Mouse (Mus musculus) heart, adult 2 months (tissue): ENCODE data around the gene Apobec2. TPM values are rescaled to one million over a fixed set of nuclear protein-coding genes. Genes with fewer than 3 reads are reported as not detected.

Experiments used
- DNase-seq, 2 experiments: peaks; one replicate each; pipeline ENCODE4 v3.0.0; 2021
- H3K27ac ChIP-seq: fragments of 200-600 bp; 2 replicates; pipeline ENCODE4 v1.8.1; 2022
- H3K27me3 ChIP-seq: fragments of 200-500 bp; 2 replicates; pipeline ENCODE4 v1.6.1; 2012; ENCODE audit warnings: mild to moderate bottlenecking, low read length, inconsistent platforms, mixed read lengths; ENCODE audit not compliant: control insufficient read depth, insufficient read depth
- H3K36me3 ChIP-seq: fragments of 200-500 bp; 2 replicates; pipeline ENCODE4 v1.6.1; 2012; ENCODE audit warnings: low read length, inconsistent platforms; ENCODE audit not compliant: control insufficient read depth, insufficient read depth
- H3K4me1 ChIP-seq: fragments of 200-500 bp; 2 replicates; pipeline ENCODE4 v1.6.1; 2011; ENCODE audit warnings: low read length; ENCODE audit not compliant: control insufficient read depth, insufficient read depth
- H3K4me3 ChIP-seq: fragments of 200-600 bp; 2 replicates; pipeline ENCODE4 v1.8.1; 2022
- H3K79me2 ChIP-seq: fragments of 200-500 bp; replicated peaks from 2 replicates; pipeline ENCODE4 v1.6.1; 2012; ENCODE audit warnings: mild to moderate bottlenecking, inconsistent platforms, low read length, moderate library complexity, mixed read lengths; ENCODE audit not compliant: control insufficient read depth, insufficient read depth
- H3K9ac ChIP-seq: fragments of 200-500 bp; 2 replicates; pipeline ENCODE4 v1.6.1; 2012; ENCODE audit warnings: low read depth, mild to moderate bottlenecking, control low read depth, inconsistent platforms, low read length, mixed read lengths
- CTCF ChIP-seq: fragments of 200-600 bp; IDR thresholded peaks from 2 replicates; pipeline ENCODE4 v1.8.1; 2022; ENCODE audit warnings: antibody characterized with exemption, mild to moderate bottlenecking, moderate library complexity
- EP300 ChIP-seq: fragments of 200-500 bp; IDR thresholded peaks from 2 replicates; pipeline ENCODE4 v1.6.1; 2011; ENCODE audit warnings: low read depth, low read length, control low read depth; ENCODE audit not compliant: insufficient read depth
- POLR2A ChIP-seq: fragments of 200-500 bp; IDR thresholded peaks from 2 replicates; pipeline ENCODE4 v1.6.1; 2011; ENCODE audit warnings: mild to moderate bottlenecking, low read depth, low read length, control low read depth; ENCODE audit not compliant: insufficient read depth
- WGBS: fragments of 180-500 bp; shearing (Covaris S2); methylation state at CpG from one replicate; pipeline ENCODE4 v1.1.7; 2018; 5-methylcytosine and 5-hydroxymethylcytosine counted together
- intact Hi-C: fragments of 180-260 bp; cut with DNase I; formaldehyde crosslinking; loops from one replicate; pipeline ENCODE4 v1.15.1; 2025
- polyA plus RNA-seq: library from polyadenylated mRNA; depleted of rRNA; stranded (reverse); fragments of >200 nt; gene quantifications from 2 replicates; pipeline ENCODE4 v1.2.3, GENCODE M21; 2012
- total RNA-seq, 2 experiments: library from RNA; stranded (reverse); gene quantifications; 2 replicates each; pipeline ENCODE4 v1.2.3; 2021

Apobec2 gene
- total and polyA plus RNA-seq, 3 experiments, result 150 to 256 (median 222) TPM

GRCm38 (mm10) chr17:48418174-48418573 is 14.6 kb downstream of the Apobec2 start:
- no peaks in the 10 kb centered on the region for H3K36me3 ChIP-seq
- H3K4me1 ChIP-seq, result peaks cover 2% of the 10 kb centered on the region
- no peaks in the 10 kb centered on the region for H3K79me2 ChIP-seq
- H3K9ac ChIP-seq, result no peak overlapping the region
- TF ChIP-seq CTCF, result no peak
- TF ChIP-seq EP300, result no peak
- no peak for TF ChIP-seq POLR2A
- 23% methylated on average over 7 of the region's 7 CpGs for WGBS
- DNase-seq, result peak in 1 of 2 experiments; percentile 33
- no peaks in the 10 kb centered on the region for H3K27me3 ChIP-seq
- no peak overlapping the region for H3K4me3 ChIP-seq
- peak overlapping the region; percentile 21; the same call in 1 of the 2 replicates for H3K27ac ChIP-seq
- intact Hi-C loops, result loop anchor here (5.0 kb wide), 1 partner anchor 34 kb away; the partner anchor contains the start of genes Tspo2 and Unc5cl

DNA sequence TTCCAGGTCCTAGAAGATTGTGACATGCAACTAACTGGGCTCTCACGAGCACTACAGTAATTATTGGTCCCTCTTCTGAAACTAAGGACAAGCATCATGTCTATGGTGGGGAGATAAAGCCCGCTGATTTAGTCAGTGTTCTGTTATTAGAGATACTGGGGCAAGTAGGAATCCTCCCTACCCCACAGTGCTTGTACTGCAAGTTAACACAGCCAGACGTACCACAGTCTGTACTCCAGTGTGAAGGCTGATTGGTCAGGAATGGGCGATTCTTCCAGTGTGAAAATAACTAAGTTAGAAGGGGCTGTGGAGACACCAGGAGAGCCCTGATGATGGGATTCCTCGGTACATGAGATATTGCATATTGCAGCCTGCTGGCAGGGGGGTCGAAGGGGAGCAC is 15.2 kb downstream of the Apobec2 start:
- H3K4me1 ChIP-seq, result peaks cover 2% of the 10 kb centered on the region; the same call in 1 of the 2 replicates
- no peak overlapping the region for H3K27ac ChIP-seq
- no peak for TF ChIP-seq EP300
- DNase-seq, result no peak
- intact Hi-C loops, result loop anchor here (1.0 to 5.0 kb wide), 3 partner anchors 35 to 185 kb away; partner anchors contain the start of genes Tspo2 and Unc5cl
- 69% methylated on average over 6 of the region's 6 CpGs for WGBS
- H3K27me3 ChIP-seq, result no peaks in the 10 kb centered on the region
- no peaks in the 10 kb centered on the region for H3K36me3 ChIP-seq
- H3K4me3 ChIP-seq, result no peak overlapping the region
- no peaks in the 10 kb centered on the region for H3K79me2 ChIP-seq
- no peak overlapping the region for H3K9ac ChIP-seq

GRCm38 (mm10) chr17:48416425-48417195 is 16.1 kb downstream of the Apobec2 start:
- Histone ChIP-seq H3K27me3 (no peaks in the 10 kb centered on the region), H3K4me1 (peaks cover 2% of the 10 kb centered on the region; the same call in 1 of the 2 replicates), H3K79me2 (no peaks in the 10 kb centered on the region), H3K36me3 (peaks cover 4% of the 10 kb centered on the region; the same call in 1 of the 2 replicates), H3K4me3 (no peak overlapping the region), H3K27ac (no peak overlapping the region; the same call in 1 of the 2 replicates), H3K9ac (no peak overlapping the region)
- intact Hi-C loops, result loop anchor here (1.0 to 5.0 kb wide), 4 partner anchors 21 to 186 kb away; partner anchors contain the start of genes Tspo2 and Unc5cl
- DNase-seq, result peak; percentile 53 to 70
- 58% methylated on average over 14 of the region's 14 CpGs for WGBS
- TF ChIP-seq EP300 (0 out of 2 replicates have a peak, but pooled peaks have one; percentile 15), CTCF (peak; percentile 85), POLR2A (no peak)

- peaks cover 4% of the 10 kb centered on the region; the same call in 1 of the 2 replicates for H3K4me1 ChIP-seq
- H3K27me3 ChIP-seq, result no peaks in the 10 kb centered on the region
- H3K36me3 ChIP-seq, result peaks cover 6% of the 10 kb centered on the region
- H3K27ac ChIP-seq, result no peak overlapping the region; the same call in 1 of the 2 replicates
- TF ChIP-seq POLR2A, result no peak
- no peak for TF ChIP-seq EP300
- TF ChIP-seq CTCF, result no peak
- 24% methylated on average over 7 of the region's 7 CpGs for WGBS
- no peaks in the 10 kb centered on the region for H3K79me2 ChIP-seq
- H3K9ac ChIP-seq, result no peak overlapping the region
- DNase-seq, result no peak
- intact Hi-C loops, result loop anchor here (1.0 to 5.0 kb wide), 3 partner anchors 21 to 51 kb away; partner anchors contain the start of genes Tspo2 and Unc5cl
- no peak overlapping the region for H3K4me3 ChIP-seq
These were observed 16.7 kb downstream of the Apobec2 start for GRCm38 (mm10) chr17:48416011-48416410.

DNA sequence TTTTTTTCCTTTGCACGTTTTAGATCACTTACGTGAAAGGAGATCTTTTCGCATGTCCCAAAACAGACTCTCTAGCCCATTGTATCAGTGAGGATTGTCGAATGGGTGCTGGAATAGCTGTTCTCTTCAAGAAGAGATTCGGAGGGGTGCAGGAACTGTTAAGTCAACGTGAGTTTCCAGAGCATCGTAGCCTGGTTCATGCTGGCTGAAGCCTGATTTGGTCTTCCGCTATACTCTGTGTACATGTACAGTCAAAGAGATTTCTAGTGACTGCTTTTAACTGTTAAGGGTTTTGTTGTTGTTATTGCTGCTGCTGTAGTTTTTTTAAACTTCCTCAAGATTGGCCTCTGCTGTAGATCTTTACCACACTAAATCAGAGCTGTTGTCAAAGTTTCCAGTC is 21.5 kb downstream of the Apobec2 start:
- Histone ChIP-seq H3K27me3 (no peaks in the 10 kb centered on the region), H3K36me3 (peaks cover 11% of the 10 kb centered on the region), H3K27ac (peak overlapping the region; percentile 95; the same call in 1 of the 2 replicates), H3K9ac (peak overlapping the region; percentile 21; the same call in 1 of the 2 replicates), H3K79me2 (peaks cover 2% of the 10 kb centered on the region), H3K4me1 (peaks cover 5% of the 10 kb centered on the region), H3K4me3 (peak overlapping the region; percentile 94; the same call in 1 of the 2 replicates)
- DNase-seq, result no peak
- intact Hi-C loops, result loop anchor here (2.0 kb wide), 1 partner anchor 16 kb away; no protein-coding TSS in a partner anchor
- WGBS, result 41% methylated on average over 8 of the region's 8 CpGs
- TF ChIP-seq EP300 (no peak), POLR2A (no peak), CTCF (no peak)

GRCm38 (mm10) chr17:48410299-48410785 is 22.4 kb downstream of the Apobec2 start:
- TF ChIP-seq EP300, result no peak
- TF ChIP-seq CTCF, result no peak
- TF ChIP-seq POLR2A, result no peak
- peak overlapping the region; percentile 95 for H3K27ac ChIP-seq
- peak overlapping the region; percentile 94 for H3K4me3 ChIP-seq
- H3K4me1 ChIP-seq, result peaks cover 5% of the 10 kb centered on the region
- intact Hi-C loops, result loop anchor here (2.0 kb wide), 1 partner anchor 16 kb away; no protein-coding TSS in a partner anchor
- no peaks in the 10 kb centered on the region for H3K27me3 ChIP-seq
- WGBS, result under 1% methylated on average over 13 of the region's 13 CpGs
- peaks cover 5% of the 10 kb centered on the region for H3K79me2 ChIP-seq
- H3K36me3 ChIP-seq, result peaks cover 11% of the 10 kb centered on the region
- no peak for DNase-seq
- peak overlapping the region; percentile 75 for H3K9ac ChIP-seq
